Mouse (Mus musculus): ENCODE results near the gene Ccl24. TPM values are rescaled to one million over a fixed set of nuclear protein-coding genes. Genes with fewer than 3 reads are reported as not detected.

The Ccl24 gene
- polyA plus RNA-seq, 1 experiment from 2014 or later: 0.84 TPM

- TF ChIP-seq CTCF (IDR thresholded peaks at IDR 0.05): no peak
- TF ChIP-seq EP300 (IDR thresholded peaks at IDR 0.05): no peak
- WGBS: 74% methylated on average over 12 of the region's 12 CpGs
- Histone ChIP-seq H3K27me3 (replicated peaks; ENCODE audit: insufficient read depth, low read length) (no peaks in the 10 kb centered on the region), H3K36me3 (ENCODE audit: insufficient read depth, low read length) (no peaks in the 10 kb centered on the region), H3K4me2 (replicated peaks; ENCODE audit: low read depth, low read length) (no peak overlapping the region), H3K27ac (ENCODE audit: low read length) (no peak overlapping the region), H3K9me3 (ENCODE audit: low read length) (no peaks in the 10 kb centered on the region), H3K4me3 (ENCODE audit: low read depth, low read length) (no peak overlapping the region), H3K4me1 (ENCODE audit: insufficient read depth, low read depth, low read length) (no peaks in the 10 kb centered on the region), H3K9ac (replicated peaks; ENCODE audit: low read depth) (no peak overlapping the region)
- DNase-seq (ENCODE audit: low spot score): no peak
- no peak for ATAC-seq
Measured at GRCm38 (mm10) chr5:135589996-135590784, 17.3 kb upstream of the Ccl24 start.

GRCm38 (mm10) chr5:135587764-135588163 lies 14.9 kb upstream of the Ccl24 start:
- Histone ChIP-seq H3K9ac (replicated peaks; ENCODE audit: low read depth) (no peak overlapping the region), H3K27me3 (replicated peaks; ENCODE audit: insufficient read depth, low read length) (no peaks in the 10 kb centered on the region), H3K4me1 (ENCODE audit: insufficient read depth, low read depth, low read length) (no peaks in the 10 kb centered on the region), H3K4me3 (ENCODE audit: low read depth, low read length) (no peak overlapping the region), H3K4me2 (replicated peaks; ENCODE audit: low read depth, low read length) (no peak overlapping the region), H3K27ac (ENCODE audit: low read length) (no peak overlapping the region), H3K36me3 (ENCODE audit: insufficient read depth, low read length) (no peaks in the 10 kb centered on the region), H3K9me3 (ENCODE audit: low read length) (no peaks in the 10 kb centered on the region)
- WGBS: 80% methylated on average over 4 of the region's 4 CpGs
- DNase-seq (ENCODE audit: low spot score) (no peak), ATAC-seq (no peak)
- TF ChIP-seq CTCF (IDR thresholded peaks at IDR 0.05) (no peak), EP300 (IDR thresholded peaks at IDR 0.05) (no peak)

GRCm38 (mm10) chr5:135585691-135586090 lies 12.8 kb upstream of the Ccl24 start:
- no peaks in the 10 kb centered on the region for H3K4me1 ChIP-seq (ENCODE audit: insufficient read depth, low read depth, low read length)
- no peak overlapping the region for H3K4me2 ChIP-seq (replicated peaks; ENCODE audit: low read depth, low read length)
- DNase-seq (ENCODE audit: low spot score) (no peak), ATAC-seq (no peak)
- H3K9ac ChIP-seq (replicated peaks; ENCODE audit: low read depth): no peak overlapping the region
- H3K4me3 ChIP-seq (ENCODE audit: low read depth, low read length): no peak overlapping the region
- H3K36me3 ChIP-seq (ENCODE audit: insufficient read depth, low read length): no peaks in the 10 kb centered on the region
- no peaks in the 10 kb centered on the region for H3K27me3 ChIP-seq (replicated peaks; ENCODE audit: insufficient read depth, low read length)
- TF ChIP-seq CTCF (IDR thresholded peaks at IDR 0.05) (no peak), EP300 (IDR thresholded peaks at IDR 0.05) (no peak)
- no peak overlapping the region for H3K27ac ChIP-seq (ENCODE audit: low read length)
- H3K9me3 ChIP-seq (ENCODE audit: low read length): no peaks in the 10 kb centered on the region
- WGBS: 81% methylated on average over 8 of the region's 8 CpGs

- Histone ChIP-seq H3K9me3 (ENCODE audit: low read length) (no peaks in the 10 kb centered on the region), H3K4me1 (ENCODE audit: insufficient read depth, low read depth, low read length) (no peaks in the 10 kb centered on the region), H3K27ac (ENCODE audit: low read length) (no peak overlapping the region), H3K9ac (replicated peaks; ENCODE audit: low read depth) (no peak overlapping the region), H3K4me3 (ENCODE audit: low read depth, low read length) (no peak overlapping the region), H3K4me2 (replicated peaks; ENCODE audit: low read depth, low read length) (no peak overlapping the region), H3K27me3 (replicated peaks; ENCODE audit: insufficient read depth, low read length) (no peaks in the 10 kb centered on the region), H3K36me3 (ENCODE audit: insufficient read depth, low read length) (no peaks in the 10 kb centered on the region)
- TF ChIP-seq CTCF (IDR thresholded peaks at IDR 0.05): no peak
- no peak for TF ChIP-seq EP300 (IDR thresholded peaks at IDR 0.05)
- no peak for ATAC-seq
- DNase-seq (ENCODE audit: low spot score): peak; percentile 9
- WGBS: 74% methylated on average over 4 of the region's 4 CpGs
Measured at GRCm38 (mm10) chr5:135582330-135582729, 9.5 kb upstream of the Ccl24 start.

- no peak for ATAC-seq
- Histone ChIP-seq H3K36me3 (ENCODE audit: insufficient read depth, low read length) (no peaks in the 10 kb centered on the region), H3K27me3 (replicated peaks; ENCODE audit: insufficient read depth, low read length) (no peaks in the 10 kb centered on the region), H3K4me1 (ENCODE audit: insufficient read depth, low read depth, low read length) (no peaks in the 10 kb centered on the region), H3K27ac (ENCODE audit: low read length) (no peak overlapping the region), H3K4me3 (ENCODE audit: low read depth, low read length) (no peak overlapping the region), H3K9ac (replicated peaks; ENCODE audit: low read depth) (no peak overlapping the region), H3K4me2 (replicated peaks; ENCODE audit: low read depth, low read length) (no peak overlapping the region), H3K9me3 (ENCODE audit: low read length) (no peaks in the 10 kb centered on the region)
- no peak for TF ChIP-seq EP300 (IDR thresholded peaks at IDR 0.05)
- no peak for TF ChIP-seq CTCF (IDR thresholded peaks at IDR 0.05)
- 72% methylated on average over 10 of the region's 10 CpGs for WGBS
- DNase-seq (ENCODE audit: low spot score): no peak
Measured at GRCm38 (mm10) chr5:135579331-135579751, 6.5 kb upstream of the Ccl24 start.

- WGBS: 55% methylated on average over 4 of the region's 4 CpGs
- ATAC-seq: no peak
Measured at GRCm38 (mm10) chr5:135576055-135576454, 3.2 kb upstream of the Ccl24 start.

More at GRCm38 (mm10) chr5:135576055-135576454, 3.2 kb upstream of the Ccl24 start:
- Histone ChIP-seq H3K4me3 (ENCODE audit: low read depth, low read length) (no peak overlapping the region), H3K9me3 (ENCODE audit: low read length) (no peaks in the 10 kb centered on the region), H3K27ac (ENCODE audit: low read length) (no peak overlapping the region), H3K9ac (replicated peaks; ENCODE audit: low read depth) (no peak overlapping the region), H3K4me1 (ENCODE audit: insufficient read depth, low read depth, low read length) (no peaks in the 10 kb centered on the region), H3K4me2 (replicated peaks; ENCODE audit: low read depth, low read length) (no peak overlapping the region), H3K36me3 (ENCODE audit: insufficient read depth, low read length) (no peaks in the 10 kb centered on the region), H3K27me3 (replicated peaks; ENCODE audit: insufficient read depth, low read length) (no peaks in the 10 kb centered on the region)
- no peak for TF ChIP-seq CTCF (IDR thresholded peaks at IDR 0.05)
- TF ChIP-seq EP300 (IDR thresholded peaks at IDR 0.05): no peak
- DNase-seq (ENCODE audit: low spot score): no peak
